Mouse (Mus musculus): ENCODE results near the gene Malrd1.

DNA sequence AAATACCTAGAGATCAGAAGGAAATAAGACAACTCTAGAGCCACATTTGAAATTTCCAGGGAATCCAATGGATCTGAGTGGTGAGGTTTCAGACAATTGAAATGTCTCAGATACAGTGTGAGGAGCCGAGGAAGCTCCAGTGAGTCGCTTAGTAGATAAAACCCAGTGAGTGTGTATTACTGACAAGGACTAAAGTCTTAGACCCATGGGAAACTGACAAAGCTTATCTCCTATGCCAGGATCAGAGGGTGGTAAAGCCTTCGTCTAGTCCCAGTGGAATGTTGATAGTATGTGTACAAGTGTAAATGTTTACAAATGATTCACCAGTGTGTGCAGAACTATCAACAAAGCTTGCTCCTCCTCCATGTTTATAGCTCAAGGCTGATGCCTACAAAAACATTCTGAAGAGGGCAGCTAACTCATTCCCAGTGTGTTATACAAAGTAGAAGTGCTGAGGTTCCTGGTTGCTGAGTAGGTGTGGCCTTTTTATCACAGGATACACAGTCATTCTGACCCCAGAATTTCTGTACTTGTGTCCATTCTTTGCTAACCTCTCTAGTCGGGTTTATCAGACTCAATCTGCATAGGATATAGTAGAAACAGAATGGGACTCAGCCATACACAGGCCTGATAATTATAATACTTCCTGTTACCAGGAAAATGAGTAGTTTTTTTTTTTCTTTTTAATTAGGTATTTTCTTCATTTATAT, 218.9 kb downstream of the Malrd1 start:
- TF ChIP-seq CTCF (IDR thresholded peaks at IDR 0.05; ENCODE audit: extremely low read depth, insufficient read length, insufficient replicate concordance, low read depth, low read length) (no peak), POLR2A (IDR thresholded peaks at IDR 0.05; ENCODE audit: low read depth, low read length) (no peak)
